Mouse (Mus musculus): ENCODE results near the gene Rabgap1l. TPM values are rescaled to one million over a fixed set of nuclear protein-coding genes. Genes with fewer than 3 reads are reported as not detected.

The Rabgap1l gene
- polyA plus RNA-seq, 1 experiment from 2014 or later, result 13.6 TPM

DNA sequence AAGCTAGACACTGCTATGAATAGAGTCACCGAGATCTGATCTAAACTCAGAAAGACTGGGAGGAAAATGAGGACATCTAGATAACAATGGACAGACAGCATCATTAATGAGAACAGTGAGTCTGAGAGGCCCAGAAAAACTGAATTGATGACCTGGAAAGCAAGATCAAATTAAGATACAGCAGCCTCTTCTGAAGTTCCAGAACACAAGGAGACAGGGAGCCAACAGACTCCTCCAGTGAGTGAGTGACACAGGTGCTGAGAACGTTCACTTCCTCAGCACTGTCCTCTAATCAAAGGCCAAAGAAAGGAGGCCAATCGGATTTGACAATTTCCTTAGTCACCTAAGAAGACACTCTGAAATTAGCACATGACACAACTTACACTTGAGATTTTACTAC, 307.3 kb downstream of the Rabgap1l start:
- ATAC-seq (replicated peaks; ENCODE audit: insufficient number of reproducible peaks, low FRiP score, low TSS enrichment, low read depth), result no peak
- WGBS, result 73% methylated on average over 3 of the region's 3 CpGs
- no peak overlapping the region for H3K4me3 ChIP-seq (ENCODE audit: low read depth, low read length)
- H3K4me2 ChIP-seq (ENCODE audit: low read depth, low read length), result no peak overlapping the region
- H3K27me3 ChIP-seq (ENCODE audit: control insufficient read depth, insufficient read depth, low read length), result no peaks in the 10 kb centered on the region
- DNase-seq (ENCODE audit: low spot score), result no peak
- H3K9me3 ChIP-seq (replicated peaks; ENCODE audit: control insufficient read depth, low read length), result no peaks in the 10 kb centered on the region
- no peak overlapping the region for H3K27ac ChIP-seq (replicated peaks; ENCODE audit: low read depth, low read length)
- no peaks in the 10 kb centered on the region for H3K36me3 ChIP-seq (replicated peaks; ENCODE audit: control insufficient read depth, insufficient read depth, low read depth, low read length)
- no peaks in the 10 kb centered on the region for H3K4me1 ChIP-seq (ENCODE audit: control insufficient read depth, insufficient read depth, low read length)
- H3K9ac ChIP-seq (replicated peaks; ENCODE audit: low read length), result no peak overlapping the region

DNA sequence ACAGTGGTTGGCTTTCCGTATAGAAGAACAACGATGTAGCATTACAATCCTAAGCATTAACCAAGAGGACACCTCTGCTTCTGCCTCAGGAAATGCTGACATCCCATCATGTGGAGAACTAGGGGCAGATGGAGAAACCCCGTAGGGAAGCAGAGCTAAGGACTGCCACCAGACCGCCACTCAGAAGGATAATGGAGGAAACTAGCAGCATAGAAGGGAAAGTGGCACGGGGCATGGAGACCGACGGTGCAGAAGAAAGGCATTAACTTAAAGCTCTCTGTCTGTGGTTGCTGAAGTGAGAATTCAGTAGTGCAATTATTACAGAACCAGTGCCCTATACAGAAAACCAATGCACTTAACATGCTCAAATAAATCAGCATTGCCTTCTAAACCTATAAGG, 308.0 kb downstream of the Rabgap1l start:
- ATAC-seq (replicated peaks; ENCODE audit: insufficient number of reproducible peaks, low FRiP score, low TSS enrichment, low read depth) (no peak), DNase-seq (ENCODE audit: low spot score) (no peak)
- H3K4me3 ChIP-seq (ENCODE audit: low read depth, low read length), result no peak overlapping the region
- no peak overlapping the region for H3K4me2 ChIP-seq (ENCODE audit: low read depth, low read length)
- H3K9ac ChIP-seq (replicated peaks; ENCODE audit: low read length), result no peak overlapping the region
- WGBS, result 84% methylated on average over 7 of the region's 7 CpGs
- H3K36me3 ChIP-seq (replicated peaks; ENCODE audit: control insufficient read depth, insufficient read depth, low read depth, low read length), result no peaks in the 10 kb centered on the region
- H3K4me1 ChIP-seq (ENCODE audit: control insufficient read depth, insufficient read depth, low read length), result no peaks in the 10 kb centered on the region
- H3K27ac ChIP-seq (replicated peaks; ENCODE audit: low read depth, low read length), result no peak overlapping the region
- no peaks in the 10 kb centered on the region for H3K9me3 ChIP-seq (replicated peaks; ENCODE audit: control insufficient read depth, low read length)
- H3K27me3 ChIP-seq (ENCODE audit: control insufficient read depth, insufficient read depth, low read length), result no peaks in the 10 kb centered on the region

DNA sequence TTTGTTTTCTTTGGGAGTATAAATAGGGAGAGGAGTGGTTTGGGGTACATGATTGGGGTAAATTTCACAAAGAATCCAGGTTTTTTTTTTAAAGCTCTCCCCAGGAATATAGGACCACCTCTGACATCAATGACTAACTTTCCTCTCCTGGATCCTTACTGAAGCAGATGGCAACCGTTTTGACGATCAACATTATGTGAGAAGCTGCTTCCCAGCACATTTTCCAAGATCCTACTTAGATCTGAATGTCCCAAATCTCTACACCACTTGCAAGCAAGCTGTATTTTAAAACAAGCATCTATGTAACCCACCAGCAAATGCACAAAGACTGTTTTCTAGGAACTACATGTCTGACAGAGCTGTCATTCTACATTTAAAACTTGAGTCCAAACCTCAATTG, 311.4 kb downstream of the Rabgap1l start:
- Histone ChIP-seq H3K4me2 (ENCODE audit: low read depth, low read length) (no peak overlapping the region), H3K9me3 (replicated peaks; ENCODE audit: control insufficient read depth, low read length) (no peaks in the 10 kb centered on the region), H3K4me1 (ENCODE audit: control insufficient read depth, insufficient read depth, low read length) (no peaks in the 10 kb centered on the region), H3K36me3 (replicated peaks; ENCODE audit: control insufficient read depth, insufficient read depth, low read depth, low read length) (no peaks in the 10 kb centered on the region), H3K9ac (replicated peaks; ENCODE audit: low read length) (no peak overlapping the region), H3K27ac (replicated peaks; ENCODE audit: low read depth, low read length) (no peak overlapping the region), H3K27me3 (ENCODE audit: control insufficient read depth, insufficient read depth, low read length) (no peaks in the 10 kb centered on the region), H3K4me3 (ENCODE audit: low read depth, low read length) (no peak overlapping the region)
- DNase-seq (ENCODE audit: low spot score) (no peak), ATAC-seq (replicated peaks; ENCODE audit: insufficient number of reproducible peaks, low FRiP score, low TSS enrichment, low read depth) (no peak)
- 83% methylated on average over 2 of the region's 2 CpGs for WGBS

DNA sequence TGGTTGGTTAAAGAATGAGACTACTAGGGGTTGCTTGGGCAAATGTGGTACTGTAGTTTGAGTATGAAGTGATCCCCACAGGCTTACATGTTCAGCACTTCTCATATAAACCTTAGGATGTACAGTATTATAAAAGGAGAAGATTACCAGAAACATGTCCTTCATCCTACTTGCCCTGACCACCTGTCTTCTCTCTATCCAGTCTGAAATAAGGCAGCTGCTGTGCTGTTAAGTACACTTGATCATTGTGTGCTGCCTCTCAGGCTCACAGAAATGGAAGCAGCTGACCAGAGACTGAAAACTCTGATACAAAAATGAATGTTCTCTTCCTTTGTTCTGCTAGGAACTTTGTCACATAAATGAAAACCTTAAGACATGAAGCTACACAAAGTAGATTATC, 325.6 kb downstream of the Rabgap1l start:
- no peak for ATAC-seq (replicated peaks; ENCODE audit: insufficient number of reproducible peaks, low FRiP score, low TSS enrichment, low read depth)
- Histone ChIP-seq H3K4me2 (ENCODE audit: low read depth, low read length) (no peak overlapping the region), H3K4me3 (ENCODE audit: low read depth, low read length) (no peak overlapping the region), H3K27ac (replicated peaks; ENCODE audit: low read depth, low read length) (no peak overlapping the region), H3K36me3 (replicated peaks; ENCODE audit: control insufficient read depth, insufficient read depth, low read depth, low read length) (no peaks in the 10 kb centered on the region), H3K9me3 (replicated peaks; ENCODE audit: control insufficient read depth, low read length) (no peaks in the 10 kb centered on the region), H3K4me1 (ENCODE audit: control insufficient read depth, insufficient read depth, low read length) (no peaks in the 10 kb centered on the region), H3K9ac (replicated peaks; ENCODE audit: low read length) (no peak overlapping the region), H3K27me3 (ENCODE audit: control insufficient read depth, insufficient read depth, low read length) (no peaks in the 10 kb centered on the region)
- no peak for DNase-seq (ENCODE audit: low spot score)

DNA sequence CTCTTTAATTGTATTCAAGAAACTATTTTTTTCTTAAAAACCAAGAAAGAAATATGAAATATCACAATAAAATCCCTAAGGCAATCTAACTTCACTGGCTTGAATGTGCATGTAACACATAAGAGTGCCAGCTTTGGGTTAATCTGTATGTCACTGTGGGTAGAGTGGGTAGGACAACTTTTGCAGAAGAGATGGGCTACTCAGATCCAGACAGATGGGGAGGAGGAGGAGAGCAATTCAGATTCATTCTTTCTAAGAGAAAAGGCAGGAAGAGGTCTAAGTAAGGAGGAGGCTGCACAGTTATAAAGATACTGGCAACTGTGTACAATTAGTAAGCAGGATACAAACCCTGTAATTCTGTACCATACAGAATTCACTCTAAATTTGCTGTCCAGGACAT, 327.8 kb downstream of the Rabgap1l start:
- Histone ChIP-seq H3K9me3 (replicated peaks; ENCODE audit: control insufficient read depth, low read length) (no peaks in the 10 kb centered on the region), H3K27ac (replicated peaks; ENCODE audit: low read depth, low read length) (no peak overlapping the region), H3K4me1 (ENCODE audit: control insufficient read depth, insufficient read depth, low read length) (no peaks in the 10 kb centered on the region), H3K36me3 (replicated peaks; ENCODE audit: control insufficient read depth, insufficient read depth, low read depth, low read length) (no peaks in the 10 kb centered on the region), H3K4me3 (ENCODE audit: low read depth, low read length) (no peak overlapping the region), H3K4me2 (ENCODE audit: low read depth, low read length) (no peak overlapping the region), H3K9ac (replicated peaks; ENCODE audit: low read length) (no peak overlapping the region), H3K27me3 (ENCODE audit: control insufficient read depth, insufficient read depth, low read length) (no peaks in the 10 kb centered on the region)
- no peak for ATAC-seq (replicated peaks; ENCODE audit: insufficient number of reproducible peaks, low FRiP score, low TSS enrichment, low read depth)
- no peak for DNase-seq (ENCODE audit: low spot score)

DNA sequence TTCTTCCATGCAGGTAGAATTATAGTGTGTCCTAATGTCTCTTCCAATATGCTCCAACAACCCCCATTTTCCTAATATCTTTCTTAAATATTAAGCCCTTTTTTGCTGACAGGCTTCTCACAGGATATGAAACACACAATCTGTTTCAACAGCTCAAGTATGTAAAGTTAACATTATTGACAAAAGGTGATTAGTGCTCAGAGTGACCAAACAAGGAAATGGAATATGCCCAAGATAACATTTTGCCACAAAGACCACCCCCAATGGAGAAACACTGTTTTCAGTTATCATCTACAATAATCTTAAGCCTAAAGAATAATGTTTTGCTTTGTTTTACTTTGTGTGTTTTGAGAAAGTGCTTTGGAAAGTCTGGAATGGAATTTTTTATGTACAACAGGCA, 328.9 kb downstream of the Rabgap1l start:
- no peak overlapping the region for H3K27ac ChIP-seq (replicated peaks; ENCODE audit: low read depth, low read length)
- no peaks in the 10 kb centered on the region for H3K9me3 ChIP-seq (replicated peaks; ENCODE audit: control insufficient read depth, low read length)
- ATAC-seq (replicated peaks; ENCODE audit: insufficient number of reproducible peaks, low FRiP score, low TSS enrichment, low read depth) (no peak), DNase-seq (ENCODE audit: low spot score) (no peak)
- no peaks in the 10 kb centered on the region for H3K27me3 ChIP-seq (ENCODE audit: control insufficient read depth, insufficient read depth, low read length)
- no peak overlapping the region for H3K9ac ChIP-seq (replicated peaks; ENCODE audit: low read length)
- H3K36me3 ChIP-seq (replicated peaks; ENCODE audit: control insufficient read depth, insufficient read depth, low read depth, low read length), result no peaks in the 10 kb centered on the region
- H3K4me3 ChIP-seq (ENCODE audit: low read depth, low read length), result no peak overlapping the region
- no peak overlapping the region for H3K4me2 ChIP-seq (ENCODE audit: low read depth, low read length)
- no peaks in the 10 kb centered on the region for H3K4me1 ChIP-seq (ENCODE audit: control insufficient read depth, insufficient read depth, low read length)

DNA sequence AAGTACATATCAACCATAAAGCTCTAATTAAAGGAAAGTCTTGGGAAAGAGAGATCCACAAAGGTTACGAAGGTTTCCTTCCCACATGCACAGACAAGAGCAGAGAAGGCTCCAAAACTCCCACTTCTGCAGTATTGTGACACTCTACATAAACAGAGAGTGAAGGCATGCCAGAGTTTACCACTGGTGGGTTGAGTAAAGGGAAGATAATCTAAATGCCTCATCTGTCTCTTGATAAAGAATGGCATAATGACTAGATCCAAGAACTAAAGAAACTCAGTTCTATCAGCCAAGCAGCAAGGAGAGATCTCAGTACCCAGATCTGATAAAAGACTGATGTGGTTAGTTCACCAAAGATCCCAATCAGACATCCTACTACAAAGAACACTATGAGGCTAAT, 332.7 kb downstream of the Rabgap1l start:
- no peak overlapping the region for H3K4me3 ChIP-seq (ENCODE audit: low read depth, low read length)
- DNase-seq (ENCODE audit: low spot score) (no peak), ATAC-seq (replicated peaks; ENCODE audit: insufficient number of reproducible peaks, low FRiP score, low TSS enrichment, low read depth) (no peak)
- H3K36me3 ChIP-seq (replicated peaks; ENCODE audit: control insufficient read depth, insufficient read depth, low read depth, low read length), result no peaks in the 10 kb centered on the region
- H3K9ac ChIP-seq (replicated peaks; ENCODE audit: low read length), result no peak overlapping the region
- H3K27ac ChIP-seq (replicated peaks; ENCODE audit: low read depth, low read length), result no peak overlapping the region
- WGBS, result 96% methylated on average over 1 of the region's 1 CpGs
- no peak overlapping the region for H3K4me2 ChIP-seq (ENCODE audit: low read depth, low read length)
- H3K9me3 ChIP-seq (replicated peaks; ENCODE audit: control insufficient read depth, low read length), result no peaks in the 10 kb centered on the region
- H3K4me1 ChIP-seq (ENCODE audit: control insufficient read depth, insufficient read depth, low read length), result no peaks in the 10 kb centered on the region
- H3K27me3 ChIP-seq (ENCODE audit: control insufficient read depth, insufficient read depth, low read length), result no peaks in the 10 kb centered on the region

DNA sequence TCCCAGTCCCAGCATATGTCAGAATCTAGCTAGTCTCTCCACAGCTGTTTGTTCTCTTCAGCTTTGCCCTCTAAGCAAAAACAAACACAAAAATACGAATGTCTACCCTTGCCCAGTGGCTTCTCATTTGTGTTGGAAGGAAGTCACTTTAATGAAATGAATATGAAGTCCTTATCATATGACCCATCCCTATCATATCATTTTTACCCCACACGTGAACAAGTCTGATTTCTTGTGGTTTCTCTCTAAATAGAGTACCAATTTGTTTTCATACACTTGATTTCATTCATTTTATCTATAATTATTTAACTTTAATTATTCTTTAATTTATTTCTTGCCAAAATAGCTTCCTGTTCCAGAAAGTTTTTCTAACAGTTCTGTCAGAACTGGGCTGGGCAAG, 341.3 kb downstream of the Rabgap1l start:
- 79% methylated on average over 2 of the region's 2 CpGs for WGBS
- Histone ChIP-seq H3K36me3 (replicated peaks; ENCODE audit: control insufficient read depth, insufficient read depth, low read depth, low read length) (no peaks in the 10 kb centered on the region), H3K9ac (replicated peaks; ENCODE audit: low read length) (no peak overlapping the region), H3K27ac (replicated peaks; ENCODE audit: low read depth, low read length) (no peak overlapping the region), H3K27me3 (ENCODE audit: control insufficient read depth, insufficient read depth, low read length) (no peaks in the 10 kb centered on the region), H3K4me2 (ENCODE audit: low read depth, low read length) (no peak overlapping the region), H3K4me3 (ENCODE audit: low read depth, low read length) (no peak overlapping the region), H3K9me3 (replicated peaks; ENCODE audit: control insufficient read depth, low read length) (no peaks in the 10 kb centered on the region), H3K4me1 (ENCODE audit: control insufficient read depth, insufficient read depth, low read length) (no peaks in the 10 kb centered on the region)
- ATAC-seq (replicated peaks; ENCODE audit: insufficient number of reproducible peaks, low FRiP score, low TSS enrichment, low read depth) (no peak), DNase-seq (ENCODE audit: low spot score) (no peak)

DNA sequence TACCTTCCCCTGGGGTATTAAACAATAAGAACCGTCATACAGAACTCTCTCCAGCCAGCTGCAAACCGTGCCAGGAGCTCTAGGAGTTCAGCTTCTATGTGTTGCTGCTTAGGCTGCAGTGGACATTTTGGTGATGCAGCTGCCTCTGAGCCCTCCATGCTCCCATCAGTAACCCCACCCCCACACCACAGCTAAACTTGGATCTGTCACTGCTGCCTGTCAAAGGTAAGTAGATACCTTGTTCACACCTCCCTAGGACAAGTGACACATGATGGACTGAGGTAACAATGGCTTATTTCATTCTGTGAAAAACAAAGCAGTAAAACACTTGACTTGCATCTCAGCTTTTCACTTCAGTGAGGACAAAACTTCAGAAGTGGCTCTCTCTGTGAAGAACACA, 344.3 kb downstream of the Rabgap1l start:
- Histone ChIP-seq H3K4me1 (ENCODE audit: control insufficient read depth, insufficient read depth, low read length) (no peaks in the 10 kb centered on the region), H3K9me3 (replicated peaks; ENCODE audit: control insufficient read depth, low read length) (no peaks in the 10 kb centered on the region), H3K9ac (replicated peaks; ENCODE audit: low read length) (no peak overlapping the region), H3K36me3 (replicated peaks; ENCODE audit: control insufficient read depth, insufficient read depth, low read depth, low read length) (no peaks in the 10 kb centered on the region), H3K4me2 (ENCODE audit: low read depth, low read length) (no peak overlapping the region), H3K27me3 (ENCODE audit: control insufficient read depth, insufficient read depth, low read length) (no peaks in the 10 kb centered on the region), H3K27ac (replicated peaks; ENCODE audit: low read depth, low read length) (no peak overlapping the region), H3K4me3 (ENCODE audit: low read depth, low read length) (no peak overlapping the region)
- DNase-seq (ENCODE audit: low spot score) (no peak), ATAC-seq (replicated peaks; ENCODE audit: insufficient number of reproducible peaks, low FRiP score, low TSS enrichment, low read depth) (no peak)
- 67% methylated on average over 2 of the region's 2 CpGs for WGBS
